Mouse (Mus musculus) myocyte (in vitro differentiated cells): ENCODE data around the gene Cd81.

Experiments used
- CEBPB ChIP-seq: IDR thresholded peaks from 2 replicates; pipeline ENCODE4 v1.6.1; 2011; ENCODE audit warnings: mild to moderate bottlenecking, moderate library complexity; ENCODE audit not compliant: poor library complexity, insufficient read depth, severe bottlenecking
- E2F4 ChIP-seq: IDR thresholded peaks from one replicate; pipeline ENCODE4 v1.6.1; 2011; ENCODE audit warnings: mild to moderate bottlenecking, control low read depth, moderate library complexity; ENCODE audit not compliant: insufficient read depth
- MAX ChIP-seq: IDR thresholded peaks from one replicate; pipeline ENCODE4 v1.6.1; 2011; ENCODE audit warnings: low read depth, mild to moderate bottlenecking, control low read depth
- MYOD1 ChIP-seq, 3 experiments: IDR thresholded peaks; one replicate each; pipeline ENCODE4 v1.6.1; 2011; ENCODE audit warnings: control low read depth in 2 of 3, low read depth in 2 of 3, mild to moderate bottlenecking in 2 of 3, moderate library complexity in 1 of 3; ENCODE audit not compliant: insufficient read length in 2 of 3, control insufficient read depth in 1 of 3
- USF1 ChIP-seq: IDR thresholded peaks from one replicate; pipeline ENCODE4 v1.6.1; 2011; ENCODE audit warnings: low read depth, mild to moderate bottlenecking, control low read depth, moderate library complexity

DNA sequence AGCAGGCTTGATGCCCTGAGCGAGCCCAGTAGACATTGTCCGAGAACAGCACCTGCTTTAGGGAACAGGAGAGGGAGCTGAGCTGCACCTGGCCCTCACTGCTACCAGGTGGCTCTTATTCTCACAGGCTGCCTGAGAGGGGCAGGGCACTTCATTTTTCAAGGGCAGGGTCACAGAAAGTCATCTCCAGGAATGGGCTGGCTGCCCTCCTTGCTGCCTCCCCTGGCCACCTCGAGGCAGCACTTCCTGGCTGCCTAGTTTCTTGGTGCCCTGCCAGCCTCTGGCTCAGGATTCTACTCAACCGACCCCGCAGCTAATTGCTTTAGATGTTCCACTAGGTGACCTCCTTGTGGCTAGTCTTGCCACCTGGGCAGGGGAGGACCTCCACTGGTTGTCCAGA is 55.7 kb downstream of the Cd81 start:
- TF ChIP-seq MAX (no peak), MYOD1 (IDR thresholded peaks at IDR 0.05; ENCODE audit: control insufficient read depth in 1 of 3, insufficient read length in 2 of 3, low read depth in 2 of 3) (no peak), E2F4 (no peak), CEBPB (no peak), USF1 (no peak)
